Mouse (Mus musculus) natural killer cell, adult 2 months (primary cell): Measurements from ENCODE around the gene Nmur2.

Experiments
- DNase-seq, 2 experiments: peaks; one replicate each; pipeline ENCODE4 v3.0.0; 2022; ENCODE audit warnings: low spot score in 2 of 2

Nmur2 gene

GRCm38 (mm10) chr11:56040917-56041316 lies at the start of gene Nmur2:
TSS of gene Nmur2 (minus strand) at chr11:56041010.
- no peak for DNase-seq

GRCm38 (mm10) chr11:56089127-56089689 lies 48.4 kb upstream of the Nmur2 start:
- DNase-seq: no peak

- no peak for DNase-seq
These were observed 31.3 kb upstream of the Nmur2 start for GRCm38 (mm10) chr11:56072131-56072530.

- DNase-seq: no peak
These were observed 28.8 kb upstream of the Nmur2 start for GRCm38 (mm10) chr11:56069658-56070057.

GRCm38 (mm10) chr11:56065147-56065546 lies 24.3 kb upstream of the Nmur2 start:
- DNase-seq: no peak

GRCm38 (mm10) chr11:56064575-56064974 lies 23.8 kb upstream of the Nmur2 start:
- DNase-seq: no peak

- no peak for DNase-seq
These were observed 18.4 kb upstream of the Nmur2 start for GRCm38 (mm10) chr11:56059236-56059635.

- DNase-seq: no peak
These were observed 13.6 kb upstream of the Nmur2 start for GRCm38 (mm10) chr11:56054439-56054838.

GRCm38 (mm10) chr11:56026854-56027253 lies 14.0 kb downstream of the Nmur2 start:
- no peak for DNase-seq

- DNase-seq: no peak
These were observed 14.9 kb downstream of the Nmur2 start for GRCm38 (mm10) chr11:56025746-56026570.

- DNase-seq: no peak
These were observed 27.2 kb downstream of the Nmur2 start for GRCm38 (mm10) chr11:56013510-56014057.

- no peak for DNase-seq
These were observed 28.4 kb downstream of the Nmur2 start for GRCm38 (mm10) chr11:56012396-56012795.

- no peak for DNase-seq
These were observed 32.5 kb downstream of the Nmur2 start for GRCm38 (mm10) chr11:56008277-56008676.

GRCm38 (mm10) chr11:55992799-55993198 lies 48.0 kb downstream of the Nmur2 start:
- no peak for DNase-seq

- no peak for DNase-seq
These were observed 48.7 kb downstream of the Nmur2 start for GRCm38 (mm10) chr11:55992148-55992547.

GRCm38 (mm10) chr11:55991505-55992066 lies 49.2 kb downstream of the Nmur2 start:
- no peak for DNase-seq

- no peak for DNase-seq
These were observed 56.2 kb downstream of the Nmur2 start for GRCm38 (mm10) chr11:55984643-55985042.

GRCm38 (mm10) chr11:55981656-55982055 lies 59.2 kb downstream of the Nmur2 start:
- DNase-seq: no peak

- DNase-seq: no peak
These were observed 62.7 kb downstream of the Nmur2 start for GRCm38 (mm10) chr11:55978146-55978545.
